Mouse (Mus musculus) MEL-GATA-1-ER (cell line): ENCODE data around the gene Rtraf.

Experiments used
- DNase-seq: peaks from one replicate; pipeline ENCODE4 v3.0.0-alpha.2; 2012; ENCODE audit warnings: low read depth; ENCODE audit errors: extremely low read depth

Rtraf gene

GRCm38 (mm10) chr14:19800485-19800884 lies 23.1 kb downstream of the Rtraf start:
- no peak for DNase-seq

DNA sequence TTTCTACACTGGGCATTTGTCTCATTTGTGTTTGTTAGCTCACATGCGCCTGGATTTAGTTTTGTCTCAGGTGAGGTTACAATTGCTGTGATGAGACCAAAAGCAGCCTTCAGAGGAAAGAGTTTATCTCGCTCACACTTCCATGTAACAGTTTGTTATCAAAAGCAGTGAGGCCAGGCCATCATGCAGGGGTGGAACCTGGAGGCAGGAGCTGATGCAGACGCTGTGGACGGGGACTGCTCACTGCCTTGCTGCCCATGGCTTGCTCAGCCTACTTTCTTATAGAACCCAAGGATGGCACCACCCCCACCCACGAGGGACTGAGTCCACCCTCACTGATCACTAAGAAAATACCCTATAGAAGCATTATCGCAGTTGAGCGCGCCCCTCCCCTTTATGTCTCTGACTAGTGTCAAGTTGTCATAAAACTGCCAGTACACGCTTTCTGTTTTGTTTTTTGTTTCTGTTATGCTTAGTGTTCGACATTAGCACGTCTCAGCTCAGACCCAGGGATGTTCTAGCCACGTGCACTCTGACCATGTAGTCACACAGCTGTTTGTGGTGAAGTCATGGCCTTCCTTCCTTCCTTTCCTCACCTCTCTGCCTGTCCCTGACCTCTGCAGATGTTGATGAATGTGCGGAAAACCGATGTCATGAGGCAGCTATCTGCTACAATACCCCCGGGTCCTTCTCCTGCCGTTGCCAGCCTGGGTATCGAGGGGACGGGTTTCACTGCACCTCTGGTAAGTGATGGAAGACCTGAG lies 26.9 kb downstream of the Rtraf start:
- DNase-seq, result no peak

DNA sequence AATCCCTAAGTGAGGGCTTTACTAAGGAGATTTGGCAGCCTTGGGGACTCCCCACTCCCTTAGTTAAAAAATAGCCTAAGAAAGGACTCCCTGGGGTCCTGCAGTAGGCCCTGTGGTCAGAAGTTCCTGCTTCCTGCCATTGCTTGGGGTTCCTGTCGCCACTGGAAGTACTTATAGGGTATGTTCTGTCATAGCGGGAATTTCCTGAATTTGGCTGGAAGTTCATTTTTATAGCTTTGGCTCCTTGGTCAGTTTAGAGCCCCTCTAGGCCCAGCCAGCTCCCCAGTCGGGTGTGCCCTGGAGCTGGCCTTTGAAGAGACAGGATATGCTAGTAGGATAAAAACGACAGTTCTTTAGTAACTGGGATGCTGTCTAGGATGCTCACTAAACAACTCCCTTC lies 28.7 kb downstream of the Rtraf start:
- no peak for DNase-seq

GRCm38 (mm10) chr14:19788443-19788842 lies 35.2 kb downstream of the Rtraf start:
- no peak for DNase-seq

DNA sequence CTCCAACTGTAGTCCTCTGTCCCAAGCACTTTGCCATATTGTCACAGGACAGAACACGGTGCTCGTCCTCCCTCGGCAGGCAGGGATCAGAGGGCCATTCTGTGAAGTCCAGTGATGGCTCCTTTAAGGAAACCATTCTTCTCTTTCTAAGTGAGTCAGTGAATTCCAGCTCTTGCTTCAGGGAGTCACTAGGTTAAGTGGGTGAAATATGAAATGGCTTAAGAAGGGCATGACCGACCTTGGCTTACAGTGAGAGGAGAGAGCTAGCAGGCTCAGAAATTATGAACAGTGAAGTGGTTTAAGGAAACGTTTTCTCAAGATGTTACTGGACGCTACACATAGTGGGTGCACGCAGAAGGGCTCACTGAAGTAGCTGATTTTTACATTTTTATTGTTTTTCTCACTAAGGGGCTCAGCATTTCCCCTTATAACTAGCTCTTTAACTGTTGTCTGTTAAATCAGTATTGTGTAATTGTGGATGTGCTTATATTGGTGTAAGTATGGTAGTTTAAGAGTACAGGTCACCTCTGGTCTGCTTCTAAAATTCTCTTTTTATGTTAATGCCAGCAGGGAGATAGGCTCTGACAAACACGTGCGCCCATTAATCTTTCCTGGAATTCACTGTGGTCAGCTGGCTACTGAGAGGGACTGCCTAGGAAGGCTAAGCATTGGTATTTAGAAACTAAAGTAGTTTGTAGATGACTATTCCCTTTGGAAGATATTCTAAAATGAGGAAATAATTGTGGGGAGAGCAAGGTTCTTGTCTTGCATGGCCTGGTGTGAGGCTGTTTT lies 37.6 kb downstream of the Rtraf start:
- DNase-seq, result no peak

- no peak for DNase-seq
Measured at GRCm38 (mm10) chr14:19777945-19778344, 45.7 kb downstream of the Rtraf start.

DNA sequence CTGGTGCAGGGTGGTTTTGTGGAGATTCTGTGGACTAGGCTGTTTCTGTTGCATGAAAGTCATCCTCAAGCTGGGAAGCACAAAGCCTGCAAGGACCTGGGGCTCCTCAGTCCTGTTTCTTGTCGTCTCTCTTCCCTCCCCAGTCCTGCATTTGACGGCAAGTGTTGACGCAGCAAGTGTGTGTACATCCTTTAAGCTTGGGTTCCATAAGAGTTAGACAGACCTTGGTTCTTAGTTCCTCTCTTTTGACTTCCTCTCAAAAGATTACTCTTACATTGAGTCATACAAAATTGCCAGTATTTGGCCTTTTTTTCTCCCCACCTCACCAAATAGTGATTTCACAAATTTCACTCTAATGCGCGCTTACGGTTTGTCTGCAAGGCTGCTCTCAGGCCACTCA lies 46.3 kb downstream of the Rtraf start:
- no peak for DNase-seq

GRCm38 (mm10) chr14:19776890-19777289 lies 46.7 kb downstream of the Rtraf start:
- DNase-seq, result no peak

- no peak for DNase-seq
Measured at GRCm38 (mm10) chr14:19776179-19776578, 47.4 kb downstream of the Rtraf start.

GRCm38 (mm10) chr14:19775491-19775890 lies 48.1 kb downstream of the Rtraf start:
- DNase-seq, result no peak

GRCm38 (mm10) chr14:19774036-19774628 lies 49.5 kb downstream of the Rtraf start:
- DNase-seq, result no peak

DNA sequence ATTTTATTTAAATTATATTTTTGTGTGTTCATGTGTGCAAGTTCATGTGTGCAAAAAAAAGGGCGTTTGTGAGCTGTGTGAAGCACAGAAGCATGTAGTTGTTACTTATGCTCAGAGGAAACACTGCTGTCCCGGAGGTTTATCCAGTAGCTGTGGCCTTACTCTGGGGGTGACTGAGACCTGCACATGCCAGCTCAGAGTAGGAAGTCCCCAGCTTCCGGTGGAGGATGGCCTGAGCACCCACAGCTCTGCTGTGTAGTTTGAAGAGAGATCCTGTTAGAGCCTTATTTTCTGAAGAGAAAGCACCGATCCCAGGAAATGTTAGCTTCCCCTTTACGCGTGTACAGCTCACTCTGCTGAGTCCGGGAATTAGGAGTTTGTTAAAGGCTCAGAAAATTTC lies 52.5 kb downstream of the Rtraf start:
- no peak for DNase-seq

DNA sequence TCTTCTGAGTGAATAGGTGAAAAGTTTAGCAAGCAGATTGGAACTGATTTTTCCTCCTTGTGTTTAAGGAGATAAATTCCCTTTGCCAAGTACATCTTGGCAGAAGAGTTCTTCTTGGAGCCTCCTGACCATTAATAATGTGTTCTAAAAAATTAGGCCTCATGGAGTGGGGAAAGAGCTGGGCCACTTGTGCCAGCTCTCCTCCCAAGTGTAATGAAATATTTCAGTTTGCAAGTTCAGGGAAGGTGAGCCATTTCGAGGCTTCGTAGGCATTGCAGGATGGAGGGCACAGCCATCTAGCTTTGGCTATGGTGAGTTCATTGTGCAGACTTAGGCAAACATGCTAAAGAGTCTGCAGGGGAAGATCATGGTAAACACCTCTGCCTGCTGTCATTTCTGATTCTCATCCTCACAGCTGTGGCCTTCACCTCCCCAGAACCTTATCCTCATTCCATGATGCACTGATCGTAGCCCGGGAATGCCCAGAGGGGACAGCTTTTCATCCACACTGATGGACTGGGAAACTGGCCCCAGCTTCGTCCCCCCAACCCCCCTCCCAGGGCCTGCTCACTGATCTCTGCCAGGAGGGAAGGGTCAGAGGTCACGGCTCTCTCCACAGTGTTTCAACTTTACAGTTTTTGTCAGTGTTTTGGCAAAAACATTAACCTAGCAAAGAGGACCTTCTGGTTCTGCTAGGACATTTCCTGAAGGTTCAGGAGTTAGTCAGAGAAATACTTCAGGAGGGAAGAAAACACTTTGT lies 54.0 kb downstream of the Rtraf start:
- DNase-seq, result no peak

DNA sequence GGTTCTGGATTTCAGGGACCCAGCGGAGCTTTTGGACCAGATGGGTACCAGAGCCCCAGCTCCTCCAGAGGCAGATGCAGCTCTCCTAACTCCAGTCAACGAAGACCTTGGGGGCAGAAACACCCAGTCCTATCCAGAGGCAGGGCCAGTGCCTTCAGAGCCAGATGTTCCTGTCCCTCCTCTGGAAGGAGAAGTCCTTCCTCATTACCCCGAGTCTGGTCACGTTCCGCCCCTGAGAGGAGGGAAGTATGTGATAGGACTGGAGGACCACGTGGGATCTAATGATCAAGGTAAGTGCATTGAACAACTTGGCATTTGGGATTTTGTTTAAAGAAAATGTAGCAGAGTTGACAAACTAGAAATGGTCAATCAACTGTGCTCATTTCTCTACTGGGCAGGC lies 55.0 kb downstream of the Rtraf start:
- no peak for DNase-seq

DNA sequence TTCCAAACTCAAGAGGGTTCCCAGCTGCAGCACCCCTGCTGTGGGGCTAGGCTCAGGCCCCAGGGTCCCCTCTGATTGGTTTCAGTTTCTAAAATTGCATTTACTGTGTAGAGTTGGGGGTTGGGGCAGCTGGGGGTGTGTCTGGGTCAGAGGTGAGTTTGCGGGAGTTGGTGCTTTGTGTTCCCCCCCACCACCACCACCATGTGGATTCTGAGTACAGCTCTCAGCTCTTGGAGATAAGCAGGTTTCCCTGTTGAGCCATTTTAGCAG lies 57.3 kb downstream of the Rtraf start:
- no peak for DNase-seq

- DNase-seq, result no peak
Measured at GRCm38 (mm10) chr14:19765539-19766379, 57.9 kb downstream of the Rtraf start.

DNA sequence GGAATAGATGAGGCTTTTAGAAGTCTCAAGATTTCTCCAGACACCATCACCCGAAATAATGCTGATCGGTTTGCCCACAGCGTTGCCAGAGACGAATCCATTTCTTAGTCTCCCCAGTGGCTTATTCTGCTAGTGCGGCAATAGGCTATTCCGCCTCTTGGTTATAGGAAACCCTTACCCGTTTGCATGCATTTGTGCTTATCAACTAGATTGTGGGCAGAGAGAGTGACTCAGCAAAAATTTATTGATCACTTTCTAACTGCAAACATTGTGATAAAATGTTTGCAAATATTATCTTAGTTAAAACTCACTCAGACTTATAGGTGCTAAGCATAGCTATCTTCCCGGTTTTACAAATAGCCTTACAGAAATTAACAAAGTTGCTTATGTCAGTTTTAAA lies 59.3 kb downstream of the Rtraf start:
- DNase-seq, result no peak

DNA sequence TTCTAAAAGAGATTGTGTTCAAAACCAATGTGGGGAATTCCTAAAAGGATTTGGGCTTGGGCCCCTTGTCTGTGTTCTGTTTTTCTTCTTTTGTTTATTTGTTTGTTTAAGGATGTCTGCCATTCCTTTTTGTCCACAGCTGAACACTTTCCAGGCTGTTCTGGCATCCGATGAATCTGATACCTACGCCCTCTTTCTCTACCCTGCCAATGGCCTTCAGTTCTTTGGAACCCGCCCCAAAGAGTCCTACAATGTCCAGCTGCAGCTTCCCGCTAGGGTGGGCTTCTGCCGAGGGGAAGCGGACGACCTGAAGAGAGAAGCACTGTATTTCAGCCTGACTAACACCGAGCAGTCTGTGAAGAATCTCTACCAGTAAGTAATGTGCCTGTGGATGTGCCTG lies 60.1 kb downstream of the Rtraf start:
- no peak for DNase-seq

DNA sequence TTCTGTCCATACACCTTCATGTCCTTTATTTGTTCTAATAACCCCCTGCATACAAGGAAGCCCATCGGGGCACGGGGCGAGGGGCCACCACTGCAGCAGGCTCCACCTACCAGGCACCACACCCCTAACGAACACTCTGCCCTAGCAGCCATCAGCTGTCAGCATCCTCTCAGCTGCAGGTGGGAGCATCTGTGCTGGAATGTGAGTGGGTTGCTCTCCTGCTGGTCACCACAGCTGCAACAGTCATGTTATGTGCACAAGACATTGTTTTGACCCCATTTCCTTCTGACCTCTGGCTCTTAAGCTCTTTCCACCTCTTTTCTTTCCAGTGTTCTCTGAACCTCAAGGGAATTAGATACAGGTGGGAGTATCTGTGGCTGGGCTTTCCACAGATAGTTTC lies 61.6 kb downstream of the Rtraf start:
- DNase-seq, result no peak
